ENCODE assay signal across 8 mouse cellular contexts in the genomic region with DNA sequence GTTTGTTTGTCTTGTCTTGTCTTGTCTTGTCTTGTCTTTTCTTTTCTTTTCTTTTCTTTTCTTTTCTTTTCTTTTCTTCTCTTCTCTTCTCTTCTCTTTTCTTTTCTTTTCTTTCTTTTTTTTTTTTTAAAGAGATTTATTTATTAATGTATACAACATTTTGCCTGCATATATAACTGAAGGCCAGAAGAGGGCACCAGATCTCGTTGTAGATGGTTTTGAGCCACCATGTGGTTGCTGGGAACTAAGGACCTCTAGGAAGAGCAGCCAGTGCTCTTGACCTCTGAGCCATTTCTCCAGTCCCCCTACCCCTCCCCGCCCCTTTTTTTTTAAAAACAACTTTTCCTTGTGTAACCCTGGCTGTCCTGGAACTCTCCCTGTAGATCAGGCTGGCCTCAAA. TPM values are rescaled to one million over a fixed set of nuclear protein-coding genes. Genes with fewer than 3 reads are reported as not detected.
DNase-seq lines count a peak whose midpoint lies in the region; ATAC-seq and TF ChIP-seq lines count a peak whose summit lies in the region.
"Not testable (repeated sequence)": the region's sequence is repeated elsewhere in the genome, so short reads cannot be mapped to it uniquely, and the experiment has no call there.

No protein-coding gene starts in this region.

- TF ChIP-seq POLR2A in small intestine, adult 2 months (IDR thresholded peaks at IDR 0.05; ENCODE audit: low read depth, low read length), result not testable (repeated sequence)

- H3K4me1 ChIP-seq in E14TG2a.4 (replicated peaks; ENCODE audit: low read depth, low read length), result peaks cover 33% of the 10 kb centered on the region
- not testable (repeated sequence) for H3K4me1 ChIP-seq in ES-E14 (ENCODE audit: control insufficient read depth in 2 of 2, insufficient read depth in 2 of 2, low read length in 2 of 2, poor library complexity in 1 of 2); liver, embryonic 14.5 days (replicated peaks; ENCODE audit: control insufficient read depth in 2 of 2, insufficient read depth in 2 of 2, low read length in 1 of 2); small intestine, adult 2 months (ENCODE audit: control insufficient read depth, insufficient read depth, insufficient read length, low read length); stomach, postnatal 0 days (replicated peaks; ENCODE audit: control insufficient read depth, insufficient read depth)

- not testable (repeated sequence) for DNase-seq in ES-E14 (ENCODE audit: low read depth, low spot score); layer of hippocampus, adult 2 months (ENCODE audit: low spot score in 2 of 2); liver, embryonic 14.5 days (ENCODE audit: low read depth in 3 of 3, low spot score in 3 of 3); stomach, postnatal 0 days (ENCODE audit: low spot score)
- peak; percentile 76 for DNase-seq in R1 (ENCODE audit: low read depth, low spot score)
- peak; percentile 20 for DNase-seq in induced T-regulatory cell, adult 2 months (ENCODE audit: low read depth)

- 85% methylated on average over 2 of the region's 2 CpGs for WGBS in liver, embryonic 14.5 days (ENCODE audit: insufficient replicate concordance)
- WGBS in small intestine, adult 2 months, result 98% methylated on average over 2 of the region's 2 CpGs
- WGBS in stomach, postnatal 0 days, result 100% methylated on average over 2 of the region's 2 CpGs

- in situ Hi-C loops in ES-E14 (cut with MboI; ENCODE audit: low sequenced_read_pairs in 2 of 2, unreplicated experiment in 2 of 2), result not testable (repeated sequence)

- not testable (repeated sequence) for TF ChIP-seq EP300 in liver, embryonic 14.5 days (IDR thresholded peaks at IDR 0.05; ENCODE audit: low read depth); stomach, postnatal 0 days (optimal IDR thresholded peaks at IDR 0.05)

- 0 out of 2 replicates have a peak, but pooled peaks have one; percentile 19 for TF ChIP-seq CTCF in E14TG2a.4 (conservative IDR thresholded peaks at IDR 0.05; ENCODE audit: low read length)
- TF ChIP-seq CTCF in layer of hippocampus, adult 2 months (conservative IDR thresholded peaks at IDR 0.05), result peak; percentile 29
- peak; percentile 36 for TF ChIP-seq CTCF in liver, embryonic 14.5 days (IDR thresholded peaks at IDR 0.05; ENCODE audit: low read depth)
- peak; percentile 18; the same call in 1 of the 2 replicates for TF ChIP-seq CTCF in small intestine, adult 2 months (IDR thresholded peaks at IDR 0.05; ENCODE audit: extremely low read depth, insufficient read length, insufficient replicate concordance, low read depth, low read length)
- peak; percentile 25; the same call in 1 of the 2 replicates for TF ChIP-seq CTCF in stomach, postnatal 0 days (IDR thresholded peaks at IDR 0.05; ENCODE audit: low read depth)

- H3K9ac ChIP-seq in ES-E14 (ENCODE audit: insufficient read depth, low read depth, low read length, poor library complexity, severe bottlenecking); liver, embryonic 14.5 days (replicated peaks); stomach, postnatal 0 days (ENCODE audit: low read length): not testable (repeated sequence)

- H3K9me3 ChIP-seq in E14TG2a.4 (ENCODE audit: low read length); ES-E14 (ENCODE audit: control insufficient read depth, insufficient read depth, low read depth, low read length); liver, embryonic 14.5 days (ENCODE audit: control insufficient read depth, low read length); stomach, postnatal 0 days (ENCODE audit: control insufficient read depth, low read length): not testable (repeated sequence)

- ATAC-seq in liver, embryonic 14.5 days (ENCODE audit: insufficient read depth); stomach, postnatal 0 days (ENCODE audit: low FRiP score, low TSS enrichment): not testable (repeated sequence)

- not testable (repeated sequence) for H3K27ac ChIP-seq in ES-E14 (ENCODE audit: insufficient read depth, low read depth, low read length, poor library complexity, severe bottlenecking); layer of hippocampus, adult 2 months; liver, embryonic 14.5 days; small intestine, adult 2 months (ENCODE audit: insufficient read depth, low read depth, low read length); stomach, postnatal 0 days (replicated peaks)

- not testable (repeated sequence) for H3K4me3 ChIP-seq in E14TG2a.4 (replicated peaks; ENCODE audit: low read length); ES-E14 (ENCODE audit: insufficient read depth in 1 of 2, low read depth in 1 of 2, low read length in 2 of 2, poor library complexity in 1 of 2, severe bottlenecking in 1 of 2); layer of hippocampus, adult 2 months; liver, embryonic 14.5 days (ENCODE audit: insufficient read depth in 1 of 2, low read depth in 2 of 2, low read length in 2 of 2); small intestine, adult 2 months (ENCODE audit: low read depth, low read length); stomach, postnatal 0 days (ENCODE audit: low read depth, low read length)

- not testable (repeated sequence) for H3K27me3 ChIP-seq in E14TG2a.4 (ENCODE audit: insufficient read depth, low read length); liver, embryonic 14.5 days (ENCODE audit: control insufficient read depth, insufficient read depth, low read length); small intestine, adult 2 months (ENCODE audit: control insufficient read depth, insufficient read depth, low read length); stomach, postnatal 0 days (ENCODE audit: control insufficient read depth, insufficient read depth, low read length)

- peaks cover 37% of the 10 kb centered on the region for H3K36me3 ChIP-seq in E14TG2a.4 (ENCODE audit: insufficient read depth, low read length)
- not testable (repeated sequence) for H3K36me3 ChIP-seq in ES-E14 (ENCODE audit: control insufficient read depth, insufficient read depth, low read length, poor library complexity, severe bottlenecking); liver, embryonic 14.5 days (replicated peaks; ENCODE audit: control insufficient read depth, insufficient read depth, low read depth); stomach, postnatal 0 days (ENCODE audit: control insufficient read depth, insufficient read depth, low read length)
- H3K36me3 ChIP-seq in small intestine, adult 2 months (ENCODE audit: control insufficient read depth, insufficient read depth, low read length), result peaks cover 12% of the 10 kb centered on the region

- not testable (repeated sequence) for H3K4me2 ChIP-seq in liver, embryonic 14.5 days (ENCODE audit: low read depth); stomach, postnatal 0 days (replicated peaks; ENCODE audit: low read depth)

TF ChIP-seq in ES-E14, 5 proteins besides CTCF, POLR2A, EP300 and RAD21:
- TF ChIP-seq ZNF384 (IDR thresholded peaks at IDR 0.05; ENCODE audit: low read depth, low read length), result peak; percentile 60; the same call in 1 of the 2 replicates

RNA-seq across cellular contexts. Expression of a gene that starts 9.7 kb away (rescaled TPM):
- total RNA-seq in ES-E14 (2012; rRNA removed), result 50.5 and 58.6 TPM in 2 replicates
- total RNA-seq in layer of hippocampus, adult 2 months (2021), result 10 to 100 TPM; 53.0 to 60.1 TPM
- polyA plus RNA-seq in liver, embryonic 14.5 days (2012; rRNA removed), result 7.9 and 17.2 TPM in 2 replicates
- 12.7 and 15.6 TPM in 2 replicates for polyA plus RNA-seq in liver, embryonic 14.5 days (2014; fragmentation: Nextera tagmentation; extraction: Ambion mirVana)
- polyA plus RNA-seq in small intestine, adult 2 months (2012; rRNA removed), result 2.6 and 4.2 TPM in 2 replicates
- polyA plus RNA-seq in stomach, postnatal 0 days (2015; fragmentation: Nextera tagmentation; extraction: Ambion mirVana), result 22.0 and 22.5 TPM in 2 replicates

RNA-seq across cellular contexts. Expression of a gene that starts 48.7 kb away (rescaled TPM):
- total RNA-seq in ES-E14 (2012; rRNA removed), result 18.4 and 24.3 TPM in 2 replicates
- total RNA-seq in layer of hippocampus, adult 2 months (2021), result 10 to 100 TPM; 42.4 to 43.7 TPM
- polyA plus RNA-seq in liver, embryonic 14.5 days (2012; rRNA removed), result 8.1 and 8.3 TPM in 2 replicates
- 6.1 and 7.2 TPM in 2 replicates for polyA plus RNA-seq in liver, embryonic 14.5 days (2014; fragmentation: Nextera tagmentation; extraction: Ambion mirVana)
- 17.1 and 35.3 TPM in 2 replicates for polyA plus RNA-seq in small intestine, adult 2 months (2012; rRNA removed)
- polyA plus RNA-seq in stomach, postnatal 0 days (2015; fragmentation: Nextera tagmentation; extraction: Ambion mirVana), result 11.2 and 12.7 TPM in 2 replicates
